Mouse (Mus musculus) forelimb bud, embryonic 11.5 days (tissue): ENCODE data around the gene Gsdma.
A peak's percentile ranks its signal among the peaks of the same experiment; 100 is the strongest.
"Not testable (repeated sequence)": the region's sequence is repeated elsewhere in the genome, so short reads cannot be mapped to it uniquely, and the experiment has no call there.

Experiments
- DNase-seq: peaks from one replicate; pipeline ENCODE4 v3.0.0-alpha.2; 2012; ENCODE audit warnings: low read depth, low spot score

The Gsdma gene

DNA sequence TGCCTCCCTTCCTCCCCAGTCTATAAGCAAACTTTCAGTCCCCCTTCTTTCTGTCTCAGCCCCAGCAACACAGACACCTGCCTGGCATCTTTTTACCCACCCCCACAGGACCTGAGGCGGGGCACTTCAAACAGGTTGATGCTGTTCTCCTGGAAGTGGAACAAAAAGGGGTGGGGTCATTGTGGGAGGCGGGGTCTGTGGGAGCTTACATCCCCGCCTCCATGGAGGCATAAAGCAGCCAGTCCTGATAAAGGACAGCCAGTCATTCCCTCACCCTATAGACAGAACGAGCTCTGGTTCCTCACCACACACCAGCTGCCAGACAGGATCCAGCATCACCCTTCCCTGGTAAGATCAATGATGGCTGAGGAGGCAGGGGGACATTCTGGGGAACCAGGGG is at the start of gene Gsdma:
Gene Gsdma, plus strand, starts transcription at position 261 of the 400 bp plus-strand sequence.
- DNase-seq: no peak

DNA sequence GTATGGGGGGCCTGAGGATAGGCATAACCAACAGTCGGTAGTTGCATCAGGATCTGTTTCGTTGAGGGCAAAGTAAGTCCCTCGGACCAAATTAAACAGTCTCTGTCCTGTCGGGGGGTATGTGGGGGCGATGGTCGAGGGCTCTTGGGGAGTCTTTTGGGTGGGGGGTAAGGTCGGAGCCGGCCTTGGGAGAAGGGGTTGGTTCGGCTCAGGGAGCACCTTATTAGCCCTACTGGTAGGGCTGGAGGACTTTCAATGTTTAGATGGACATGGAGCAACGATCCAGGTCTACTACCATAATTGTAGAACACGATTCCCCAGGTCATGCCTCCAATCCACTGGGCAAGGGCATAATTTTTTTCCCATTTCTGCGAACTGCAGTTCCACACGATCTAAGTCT is 43.4 kb upstream of the Gsdma start:
- no peak for DNase-seq

DNA sequence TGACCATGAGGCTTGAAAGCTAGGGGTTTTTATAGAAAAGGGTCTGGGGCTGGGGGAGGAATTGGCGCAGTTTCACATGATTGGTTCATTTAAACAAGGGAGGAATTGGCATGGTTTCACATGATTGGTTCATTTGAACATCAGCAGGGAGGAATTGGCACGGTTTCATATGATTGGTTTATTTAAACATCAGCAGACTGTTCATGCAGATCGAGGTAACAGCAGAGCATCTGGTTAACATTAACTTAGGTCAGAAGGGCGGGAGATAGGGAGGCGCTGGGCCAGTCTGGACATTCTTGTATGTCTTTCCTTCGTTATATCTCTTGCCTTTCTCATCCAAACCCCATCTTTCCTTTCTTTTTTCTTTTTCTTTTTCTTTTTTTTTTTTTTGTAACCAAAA is 40.2 kb upstream of the Gsdma start:
- not testable (repeated sequence) for DNase-seq

DNA sequence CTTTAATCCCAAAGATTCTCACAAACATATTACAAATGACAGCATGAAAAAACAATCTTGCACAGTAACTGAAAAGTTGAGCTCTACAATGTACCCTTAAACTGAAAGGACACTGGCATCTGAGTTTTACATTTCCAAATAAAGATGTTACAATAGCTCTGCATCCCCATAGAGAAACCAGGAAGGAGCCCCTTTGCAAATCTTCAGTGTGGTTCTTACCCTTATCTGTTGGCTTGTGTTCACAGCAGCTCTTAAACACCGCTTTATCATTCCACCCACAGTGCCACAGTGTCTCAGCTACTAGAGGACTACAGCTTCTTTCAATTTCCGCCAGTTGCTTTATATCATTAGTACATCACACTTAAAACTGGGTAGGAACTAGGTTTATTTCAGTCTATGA is 39.8 kb upstream of the Gsdma start:
- not testable (repeated sequence) for DNase-seq

DNA sequence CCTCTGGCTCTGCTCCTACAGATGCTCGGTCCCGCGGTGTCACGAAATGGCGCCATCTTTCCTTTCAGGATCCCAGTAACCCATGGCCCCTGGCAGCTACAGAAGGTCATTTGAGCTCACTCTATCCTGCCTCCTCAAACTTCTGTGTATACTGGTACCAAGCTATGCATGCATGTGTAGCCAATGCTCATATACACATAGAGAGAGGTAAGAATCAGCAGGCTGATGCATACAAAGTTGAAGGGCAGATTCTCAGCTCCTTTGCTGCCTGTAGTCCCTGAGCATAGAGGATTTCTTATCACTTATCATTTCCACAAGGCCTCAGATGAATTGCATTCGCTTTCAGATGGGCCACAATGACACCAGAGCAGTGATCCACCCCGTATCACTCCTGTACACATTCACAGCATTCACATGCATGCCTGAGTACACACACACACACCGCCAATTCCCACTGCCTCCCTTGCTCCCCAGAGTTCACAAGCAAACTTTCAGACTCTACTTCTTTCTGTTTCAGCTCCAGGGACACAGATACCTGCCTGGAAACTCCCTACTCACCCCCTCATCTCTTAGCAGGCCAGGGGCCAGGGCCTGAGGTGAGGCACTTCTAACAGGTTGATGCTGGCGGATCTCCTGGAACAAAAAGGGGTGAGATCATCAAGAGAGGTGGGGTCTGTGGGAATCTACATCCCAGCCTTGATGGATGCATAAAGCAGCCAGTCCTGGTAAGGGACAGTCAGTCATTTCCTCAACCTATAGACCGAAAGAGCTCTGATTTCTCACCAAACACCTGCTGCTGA is 38.3 kb upstream of the Gsdma start, which contains the start of the genes Gm12355 and Gsdma3:
Gene Gm12355, minus strand, starts transcription at position 51 of the 800 bp plus-strand sequence.
Gene Gsdma3, plus strand, starts transcription at position 750 of the 800 bp plus-strand sequence.
- no peak for DNase-seq

DNA sequence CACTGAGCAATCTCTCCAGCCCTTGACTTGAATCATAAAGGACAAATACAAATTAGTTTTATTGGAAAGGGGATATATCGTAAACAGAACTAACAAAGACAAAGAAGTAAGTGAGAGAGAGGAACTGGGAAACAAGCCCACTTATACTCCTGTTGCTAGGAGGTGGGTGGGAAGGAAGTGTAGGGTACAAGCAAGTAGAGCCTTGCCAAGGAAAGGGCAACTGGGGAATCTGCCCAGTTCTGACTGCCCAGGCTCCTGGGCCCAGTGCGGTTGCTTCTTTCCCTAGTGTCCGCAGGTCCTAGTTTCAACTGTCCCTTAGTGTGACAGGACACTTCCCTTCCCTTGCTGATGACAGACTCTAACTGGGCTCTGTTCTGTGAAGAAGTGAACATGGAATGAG is 35.4 kb upstream of the Gsdma start:
- no peak for DNase-seq

DNA sequence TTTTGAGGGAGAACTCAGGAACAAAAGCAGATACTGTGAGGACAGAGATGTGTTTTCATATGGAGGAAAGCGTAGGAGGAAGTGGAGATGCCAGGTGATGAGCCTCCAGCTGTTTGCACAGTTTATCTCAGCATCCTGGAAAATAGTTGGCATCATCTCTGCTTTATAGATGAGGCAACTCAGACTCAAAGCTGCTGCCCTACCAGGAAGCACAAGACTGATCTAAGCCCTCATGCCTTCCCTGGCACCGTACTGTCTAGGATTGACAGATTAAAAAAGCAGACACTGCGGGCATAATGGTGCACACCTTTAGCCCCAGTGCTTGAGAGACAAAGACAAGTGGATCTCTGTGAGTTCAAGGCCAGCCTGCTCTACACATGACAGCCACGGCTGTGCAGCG is 33.5 kb upstream of the Gsdma start:
- DNase-seq: no peak

DNA sequence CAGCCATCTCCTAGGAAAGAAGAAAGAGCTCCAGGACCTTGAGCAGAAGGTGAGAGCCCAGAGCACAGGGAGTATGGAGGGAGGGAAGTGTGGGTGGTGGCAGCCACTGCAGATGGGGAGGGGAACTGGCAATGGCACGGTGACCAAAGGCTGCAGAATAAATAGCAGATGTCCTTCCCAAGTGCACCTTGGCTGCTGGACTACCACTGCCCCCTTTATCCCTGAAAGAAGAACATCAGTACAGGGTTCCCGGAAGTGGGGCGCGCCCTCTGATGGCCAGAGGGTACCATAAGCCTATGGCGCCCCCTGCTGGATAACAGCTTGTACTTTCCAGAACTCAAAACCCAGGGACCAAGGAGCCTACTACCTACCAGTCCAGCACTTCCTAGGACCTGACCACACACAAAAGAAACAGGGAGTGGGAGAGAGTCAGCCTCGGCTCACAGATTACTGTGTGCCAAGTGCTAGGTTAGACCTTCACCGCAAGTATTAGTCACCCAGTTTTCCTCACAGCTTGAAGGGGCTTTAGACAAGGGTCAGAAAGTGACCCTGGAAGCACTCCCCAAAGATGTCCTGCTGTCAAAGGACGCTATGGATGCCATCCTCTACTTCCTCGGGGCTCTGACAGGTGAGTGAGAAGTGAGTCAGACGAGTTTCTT is 28.7 kb upstream of the Gsdma start:
- DNase-seq: not testable (repeated sequence)

DNA sequence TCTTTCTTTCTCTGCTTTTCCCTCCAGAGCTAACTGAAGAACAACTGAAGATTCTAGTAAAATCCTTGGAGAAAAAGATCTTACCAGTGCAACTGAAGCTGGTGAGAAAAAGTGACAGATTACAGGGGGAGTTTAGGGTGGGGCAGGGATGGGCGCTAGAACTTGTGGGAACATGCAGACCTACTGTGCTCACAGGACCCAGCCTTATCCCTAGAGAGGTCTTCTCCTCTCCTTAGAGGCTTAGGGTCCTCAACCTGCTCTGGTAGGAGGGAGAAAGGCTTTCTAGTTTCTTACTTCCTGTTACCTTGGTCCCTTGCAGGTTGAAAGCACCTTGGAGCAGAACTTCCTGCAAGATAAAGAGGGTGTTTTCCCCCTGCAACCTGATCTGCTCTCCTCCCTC is 26.6 kb upstream of the Gsdma start:
- no peak for DNase-seq

DNA sequence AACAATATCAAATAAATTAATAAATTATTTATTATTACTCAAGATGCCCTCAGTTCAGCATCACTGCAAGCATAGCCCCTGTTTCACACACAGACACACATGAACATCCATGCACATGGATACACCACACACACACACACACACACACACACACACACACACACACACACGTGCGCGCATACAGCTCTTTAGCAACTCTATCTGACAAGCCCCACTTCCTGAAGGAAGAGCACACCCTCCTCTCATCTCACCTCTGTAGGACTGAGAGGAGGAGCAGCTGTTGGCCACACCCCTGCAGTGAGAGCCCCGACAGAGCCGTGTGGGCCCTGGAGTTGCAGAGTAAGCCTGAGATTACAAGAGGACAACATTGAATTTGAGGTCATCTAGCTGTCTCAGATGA is 24.1 kb upstream of the Gsdma start:
- DNase-seq: no peak

DNA sequence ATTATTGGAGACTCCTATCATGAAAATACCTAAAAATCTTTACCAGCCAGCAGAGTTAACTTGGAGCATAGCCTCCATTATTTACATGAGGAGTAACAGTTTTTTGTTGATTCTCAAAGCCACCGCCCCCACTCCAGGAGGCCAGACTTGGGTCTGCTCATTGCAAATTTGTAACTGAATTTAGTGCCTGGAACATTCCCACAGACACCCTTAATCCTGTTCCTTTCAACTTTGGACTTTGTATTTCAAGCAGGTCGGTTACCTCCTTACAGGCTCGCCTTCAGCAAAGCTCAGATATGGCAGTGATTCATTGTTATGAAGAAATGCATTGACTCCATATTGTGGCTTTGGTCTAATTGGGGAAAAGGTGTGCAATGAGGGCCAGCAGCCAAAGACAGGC is 19.4 kb upstream of the Gsdma start:
- DNase-seq: no peak

DNA sequence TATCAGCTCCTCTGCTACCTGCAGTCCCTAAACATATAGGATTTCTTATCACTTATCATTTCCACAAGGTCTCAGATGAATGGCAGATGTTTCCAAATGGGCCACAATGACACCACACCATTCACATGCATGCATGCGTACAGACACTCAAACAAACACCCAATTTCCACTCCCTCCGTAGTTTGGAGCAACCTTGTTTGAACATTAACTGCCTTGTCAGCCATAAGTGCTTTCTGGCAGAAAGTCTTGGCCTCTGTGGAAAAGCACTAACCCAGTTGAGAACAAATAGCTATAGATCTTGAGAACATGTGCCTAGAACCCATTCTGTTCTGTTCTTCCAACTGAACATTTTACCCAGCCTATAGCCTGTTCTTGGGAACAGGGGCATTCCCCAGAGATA is 18.2 kb upstream of the Gsdma start:
- DNase-seq: no peak

DNA sequence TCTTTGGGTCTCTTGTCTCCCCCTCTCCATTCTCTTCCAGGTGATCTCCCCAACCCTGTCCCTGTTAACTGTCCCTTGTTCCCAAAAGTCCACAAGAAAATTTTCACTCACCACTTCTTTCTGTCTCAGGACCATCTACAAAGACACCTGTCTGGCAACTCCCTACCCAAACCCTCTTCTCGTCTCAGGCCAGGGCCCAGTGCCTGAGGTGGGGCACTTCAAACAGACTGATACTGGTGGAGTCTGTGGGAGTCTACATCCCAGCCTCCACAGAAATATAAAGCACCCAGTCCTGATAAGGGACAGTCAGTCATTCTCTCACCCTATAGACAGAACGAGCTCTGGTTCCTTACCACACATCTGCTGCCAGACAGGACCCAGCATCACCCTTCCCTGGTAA is 17.7 kb upstream of the Gsdma start, which contains the start of gene Gsdma2:
Gene Gsdma2, plus strand, starts transcription at position 301 of the 400 bp plus-strand sequence.
- no peak for DNase-seq

DNA sequence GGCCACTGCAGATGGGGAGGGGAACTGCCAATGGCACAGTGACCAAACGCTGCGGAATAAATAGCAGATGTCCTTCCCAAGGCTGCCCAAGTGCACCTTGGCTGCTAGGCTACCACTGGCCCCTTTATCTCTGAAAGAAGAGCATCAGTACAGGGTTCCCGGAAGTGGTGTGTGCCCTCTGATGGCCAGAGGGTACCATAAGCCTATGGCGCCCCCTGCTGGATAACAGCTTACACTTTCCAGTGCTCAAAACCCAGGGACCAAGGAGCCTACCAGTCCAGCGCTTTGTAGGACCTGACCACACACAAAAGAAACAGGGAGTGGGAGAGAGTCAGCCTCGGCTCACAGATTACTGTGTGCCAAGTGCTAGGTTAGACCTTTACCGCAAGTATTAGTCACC is 9.1 kb upstream of the Gsdma start:
- DNase-seq: peak; percentile 26

DNA sequence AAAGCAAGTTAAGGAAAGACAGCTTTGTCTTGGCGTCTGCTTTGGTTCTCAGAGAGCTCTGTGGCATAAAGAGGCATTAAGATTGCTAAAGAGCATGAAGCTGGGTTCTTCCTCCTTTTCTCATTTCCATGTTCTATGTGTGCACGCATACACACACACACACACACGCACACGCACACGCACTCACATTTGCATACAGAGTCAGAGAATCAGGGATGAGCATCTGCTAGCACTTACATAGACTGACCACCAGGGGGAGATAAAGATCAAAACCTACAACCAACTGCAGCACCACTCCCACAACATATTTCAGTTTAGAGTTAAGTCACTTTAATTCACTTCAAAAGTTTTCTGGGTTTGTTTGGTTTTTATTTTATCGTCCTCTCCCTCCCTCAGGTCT is 3.6 kb upstream of the Gsdma start:
- peak; percentile 67 for DNase-seq

DNA sequence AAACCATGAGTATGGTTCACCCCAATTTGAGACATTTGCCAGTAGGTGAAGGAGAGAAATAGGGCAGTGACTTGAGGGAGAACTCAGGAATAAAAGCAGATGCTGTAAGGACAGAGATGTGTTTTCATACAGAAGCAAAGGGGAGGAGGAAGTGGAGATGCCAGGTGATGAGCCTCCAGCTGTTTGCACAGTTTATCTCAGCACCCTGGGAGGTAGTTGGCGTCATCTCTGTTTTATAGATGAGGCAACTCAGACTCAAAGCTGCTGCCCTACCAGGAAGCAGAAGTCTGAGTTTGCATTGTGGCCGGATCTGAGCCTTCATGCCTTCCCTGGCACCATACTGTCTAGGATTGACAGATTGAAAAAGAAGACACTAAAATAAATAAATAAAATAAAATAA is 4.8 kb downstream of the Gsdma start:
- no peak for DNase-seq

DNA sequence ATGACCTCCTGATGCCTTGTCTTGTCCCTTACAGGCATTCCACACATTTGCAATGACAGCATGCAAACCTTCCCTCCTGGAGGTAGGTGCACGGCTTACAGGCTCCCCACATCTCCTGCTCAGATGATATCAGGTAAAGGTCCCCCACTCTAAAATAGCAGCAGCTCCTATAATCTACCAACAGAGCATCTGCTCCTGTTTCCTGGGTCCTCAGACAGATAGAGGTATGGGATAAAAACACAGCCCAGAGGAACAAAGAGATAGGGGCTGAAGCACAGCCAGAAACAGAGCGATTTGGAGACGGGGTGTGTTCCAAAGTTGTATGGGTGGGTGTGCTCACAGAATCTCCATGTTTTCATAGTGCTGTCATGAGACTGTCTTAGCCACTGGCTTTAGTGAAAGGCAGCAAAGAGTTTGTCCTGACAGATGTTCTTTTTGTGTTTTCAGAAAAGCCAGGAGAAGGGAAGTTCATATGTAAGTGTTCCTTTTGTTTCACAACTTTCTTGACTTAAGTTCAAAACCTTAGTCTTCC is 7.2 kb downstream of the Gsdma start:
- no peak for DNase-seq

DNA sequence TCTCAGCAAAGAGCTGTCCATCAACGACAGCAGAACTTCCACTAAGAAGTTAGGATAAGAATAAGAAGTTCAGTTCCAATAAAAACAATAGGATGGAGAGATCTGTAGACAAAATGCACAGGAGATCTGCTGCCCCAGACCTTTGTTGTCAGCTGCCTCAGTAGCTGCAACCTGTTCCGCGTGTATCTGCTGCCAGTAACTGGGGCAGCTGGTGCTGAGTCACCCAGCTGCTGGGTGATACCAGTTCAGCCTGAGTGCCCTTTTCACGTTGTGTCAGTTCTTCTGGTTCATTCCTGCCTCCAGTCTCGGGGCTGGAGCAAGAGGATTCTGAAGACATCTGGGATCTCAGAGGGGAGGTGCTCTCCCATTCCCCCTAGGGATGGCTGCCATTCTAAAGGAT is 7.7 kb downstream of the Gsdma start:
- DNase-seq: no peak

DNA sequence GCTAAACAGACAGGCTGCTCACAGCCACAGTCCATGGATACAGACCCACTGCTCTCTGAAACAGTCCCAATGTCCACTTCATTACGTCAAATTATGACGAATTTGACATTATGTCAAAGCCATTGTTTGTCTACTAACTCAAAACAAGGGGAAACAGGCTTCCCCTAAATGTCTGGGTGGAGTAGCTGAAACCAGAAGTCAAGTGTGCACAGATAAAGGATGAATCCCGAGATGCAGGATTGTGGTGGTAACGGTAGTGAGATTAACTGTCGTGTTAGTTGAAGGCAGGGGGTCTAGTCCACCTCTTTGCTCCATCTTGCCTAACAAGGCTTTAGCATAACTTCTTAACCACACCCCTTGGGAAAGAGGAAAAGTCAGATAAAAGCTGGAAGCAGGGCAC is 8.3 kb downstream of the Gsdma start:
- no peak for DNase-seq

DNA sequence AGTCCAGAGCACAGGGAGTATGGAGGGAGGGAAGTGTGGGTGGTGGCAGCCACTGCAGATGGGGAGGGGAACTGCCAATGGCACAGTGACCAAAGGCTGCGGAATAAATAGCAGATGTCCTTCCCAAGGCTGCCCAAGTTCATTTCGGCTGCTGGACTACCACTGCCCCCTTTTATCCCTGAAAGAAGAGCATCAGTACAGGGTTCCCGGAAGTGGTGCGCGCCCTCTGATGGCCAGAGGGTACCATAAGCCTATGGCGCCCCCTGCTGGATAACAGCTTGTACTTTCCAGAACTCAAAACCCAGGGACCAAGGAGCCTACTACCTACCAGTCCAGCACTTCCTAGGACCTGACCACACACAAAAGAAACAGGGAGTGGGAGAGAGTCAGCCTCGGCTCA is 9.0 kb downstream of the Gsdma start:
- DNase-seq: peak; percentile 57

DNA sequence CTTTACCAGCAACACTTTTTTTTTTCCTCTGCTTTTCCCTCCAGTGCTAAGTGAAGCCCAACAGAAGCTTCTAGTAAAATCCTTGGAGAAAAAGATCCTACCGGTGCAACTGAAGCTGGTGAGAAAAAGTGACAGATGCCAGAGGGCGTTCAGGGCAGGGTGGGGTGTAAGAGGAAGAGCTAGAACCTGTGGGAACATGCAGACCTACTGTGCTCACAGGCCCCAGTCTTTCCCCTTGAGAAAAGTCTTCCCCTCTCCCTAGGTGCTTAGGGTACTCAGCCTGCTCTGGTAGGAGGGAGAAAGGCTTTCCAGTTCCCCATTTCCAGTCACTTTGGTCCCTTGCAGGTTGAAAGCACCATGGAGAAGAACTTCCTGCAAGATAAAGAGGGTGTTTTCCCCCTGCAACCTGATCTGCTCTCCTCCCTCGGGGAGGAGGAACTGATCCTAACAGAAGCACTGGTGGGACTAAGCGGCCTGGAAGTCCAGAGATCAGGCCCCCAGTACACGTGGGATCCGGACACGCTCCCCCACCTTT is 11.7 kb downstream of the Gsdma start:
- DNase-seq: no peak

DNA sequence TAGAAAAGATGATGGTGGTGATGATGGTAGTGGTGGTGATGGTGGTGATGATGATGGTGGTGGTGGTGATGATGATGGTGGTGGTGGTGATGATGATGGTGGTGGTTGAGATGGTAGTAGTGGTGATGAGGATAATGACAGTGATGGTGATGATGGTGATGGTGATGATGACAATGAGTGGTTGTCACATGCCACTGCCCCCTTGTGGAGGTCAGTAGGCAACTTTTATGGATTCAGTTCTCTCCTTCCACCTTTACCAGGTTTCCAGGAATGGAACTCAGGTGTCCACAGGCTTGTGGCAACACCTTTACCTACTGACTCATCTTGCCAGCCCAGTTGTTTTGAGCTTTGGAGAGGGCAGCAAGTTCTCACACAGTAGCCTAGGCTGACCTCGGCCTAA is 15.9 kb downstream of the Gsdma start:
- DNase-seq: no peak

DNA sequence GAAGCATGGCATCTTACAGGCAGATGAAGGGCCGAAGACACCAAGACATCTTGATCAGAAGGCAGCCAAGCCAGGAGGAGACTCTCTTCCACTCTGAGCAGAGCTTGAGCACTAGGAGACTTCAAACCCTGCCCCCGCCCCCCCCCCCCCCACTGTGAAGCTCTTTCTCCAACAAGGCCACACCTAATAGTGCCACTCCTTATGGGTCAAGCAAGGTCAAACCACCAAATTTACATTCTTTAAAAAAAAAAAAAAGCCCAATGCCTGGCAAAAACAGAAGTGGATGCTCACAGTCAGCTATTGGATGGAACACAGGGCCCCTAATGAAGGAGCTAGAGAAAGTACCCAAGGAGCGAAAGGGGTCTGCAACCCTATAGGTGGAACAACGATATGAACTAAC is 16.4 kb downstream of the Gsdma start:
- DNase-seq: not testable (repeated sequence)
